Mouse (Mus musculus): Measurements from ENCODE around the gene Ctnnbip1. TPM values are rescaled to one million over a fixed set of nuclear protein-coding genes. Genes with fewer than 3 reads are reported as not detected.

The Ctnnbip1 gene
- polyA plus RNA-seq, 1 experiment from 2014 or later, result 84.6 TPM

GRCm38 (mm10) chr4:149557905-149558304 is 39.9 kb downstream of the Ctnnbip1 start:
- H3K4me3 ChIP-seq (ENCODE audit: low read depth, low read length), result no peak overlapping the region
- ATAC-seq (ENCODE audit: insufficient number of reproducible peaks, low FRiP score, low TSS enrichment, low read depth), result no peak
- peaks cover 4% of the 10 kb centered on the region; the same call in 1 of the 2 replicates for H3K36me3 ChIP-seq (ENCODE audit: control insufficient read depth, insufficient read depth, low read length)
- no peak overlapping the region for H3K27ac ChIP-seq (replicated peaks; ENCODE audit: low read depth, low read length)
- H3K4me1 ChIP-seq (ENCODE audit: control insufficient read depth, insufficient read depth, low read length), result no peaks in the 10 kb centered on the region
- DNase-seq (ENCODE audit: low spot score), result no peak
- H3K9me3 ChIP-seq (ENCODE audit: control insufficient read depth, low read length), result no peaks in the 10 kb centered on the region; the same call in 1 of the 2 replicates
- H3K27me3 ChIP-seq (ENCODE audit: control insufficient read depth, insufficient read depth, low read length), result no peaks in the 10 kb centered on the region
- 93% methylated on average over 5 of the region's 5 CpGs for WGBS
- no peak overlapping the region for H3K9ac ChIP-seq (ENCODE audit: low read length)
- no peak overlapping the region for H3K4me2 ChIP-seq (ENCODE audit: low read depth, severe bottlenecking)

- no peaks in the 10 kb centered on the region for H3K27me3 ChIP-seq (ENCODE audit: control insufficient read depth, insufficient read depth, low read length)
- H3K4me2 ChIP-seq (ENCODE audit: low read depth, severe bottlenecking), result no peak overlapping the region
- peaks cover 4% of the 10 kb centered on the region; the same call in 1 of the 2 replicates for H3K36me3 ChIP-seq (ENCODE audit: control insufficient read depth, insufficient read depth, low read length)
- H3K4me3 ChIP-seq (ENCODE audit: low read depth, low read length), result no peak overlapping the region
- ATAC-seq (ENCODE audit: insufficient number of reproducible peaks, low FRiP score, low TSS enrichment, low read depth), result no peak
- no peak for DNase-seq (ENCODE audit: low spot score)
- 95% methylated on average over 3 of the region's 3 CpGs for WGBS
- H3K9ac ChIP-seq (ENCODE audit: low read length), result no peak overlapping the region
- no peaks in the 10 kb centered on the region; the same call in 1 of the 2 replicates for H3K9me3 ChIP-seq (ENCODE audit: control insufficient read depth, low read length)
- H3K4me1 ChIP-seq (ENCODE audit: control insufficient read depth, insufficient read depth, low read length), result no peaks in the 10 kb centered on the region
- H3K27ac ChIP-seq (replicated peaks; ENCODE audit: low read depth, low read length), result no peak overlapping the region
Observed at GRCm38 (mm10) chr4:149558389-149558788, 40.4 kb downstream of the Ctnnbip1 start.

- Histone ChIP-seq H3K4me2 (ENCODE audit: low read depth, severe bottlenecking) (no peak overlapping the region), H3K36me3 (ENCODE audit: control insufficient read depth, insufficient read depth, low read length) (no peaks in the 10 kb centered on the region)
- WGBS, result 87% methylated on average over 4 of the region's 4 CpGs
Observed at GRCm38 (mm10) chr4:149561392-149561791, 43.4 kb downstream of the Ctnnbip1 start.

GRCm38 (mm10) chr4:149561986-149562904 is 44.2 kb downstream of the Ctnnbip1 start:
- Histone ChIP-seq H3K36me3 (ENCODE audit: control insufficient read depth, insufficient read depth, low read length) (no peaks in the 10 kb centered on the region), H3K9me3 (ENCODE audit: control insufficient read depth, low read length) (no peaks in the 10 kb centered on the region; the same call in 1 of the 2 replicates), H3K4me3 (ENCODE audit: low read depth, low read length) (no peak overlapping the region), H3K9ac (ENCODE audit: low read length) (no peak overlapping the region), H3K4me2 (ENCODE audit: low read depth, severe bottlenecking) (no peak overlapping the region), H3K4me1 (ENCODE audit: control insufficient read depth, insufficient read depth, low read length) (no peaks in the 10 kb centered on the region; the same call in 1 of the 2 replicates), H3K27ac (replicated peaks; ENCODE audit: low read depth, low read length) (no peak overlapping the region), H3K27me3 (ENCODE audit: control insufficient read depth, insufficient read depth, low read length) (no peaks in the 10 kb centered on the region)
- no peak for DNase-seq (ENCODE audit: low spot score)
- 72% methylated on average over 21 of the region's 21 CpGs for WGBS
- no peak for ATAC-seq (ENCODE audit: insufficient number of reproducible peaks, low FRiP score, low TSS enrichment, low read depth)

More at GRCm38 (mm10) chr4:149561392-149561791, 43.4 kb downstream of the Ctnnbip1 start:
- Histone ChIP-seq H3K9me3 (ENCODE audit: control insufficient read depth, low read length) (no peaks in the 10 kb centered on the region; the same call in 1 of the 2 replicates), H3K27me3 (ENCODE audit: control insufficient read depth, insufficient read depth, low read length) (no peaks in the 10 kb centered on the region), H3K4me1 (ENCODE audit: control insufficient read depth, insufficient read depth, low read length) (no peaks in the 10 kb centered on the region), H3K27ac (replicated peaks; ENCODE audit: low read depth, low read length) (no peak overlapping the region), H3K9ac (ENCODE audit: low read length) (no peak overlapping the region), H3K4me3 (ENCODE audit: low read depth, low read length) (no peak overlapping the region)
- no peak for ATAC-seq (ENCODE audit: insufficient number of reproducible peaks, low FRiP score, low TSS enrichment, low read depth)
- no peak for DNase-seq (ENCODE audit: low spot score)

- H3K27me3 ChIP-seq (ENCODE audit: control insufficient read depth, insufficient read depth, low read length), result no peaks in the 10 kb centered on the region
- H3K4me3 ChIP-seq (ENCODE audit: low read depth, low read length), result no peak overlapping the region
- H3K36me3 ChIP-seq (ENCODE audit: control insufficient read depth, insufficient read depth, low read length), result no peaks in the 10 kb centered on the region
- no peak overlapping the region for H3K27ac ChIP-seq (replicated peaks; ENCODE audit: low read depth, low read length)
- no peak overlapping the region for H3K9ac ChIP-seq (ENCODE audit: low read length)
- no peak for DNase-seq (ENCODE audit: low spot score)
- no peak for ATAC-seq (ENCODE audit: insufficient number of reproducible peaks, low FRiP score, low TSS enrichment, low read depth)
- H3K4me2 ChIP-seq (ENCODE audit: low read depth, severe bottlenecking), result no peak overlapping the region
- no peaks in the 10 kb centered on the region; the same call in 1 of the 2 replicates for H3K9me3 ChIP-seq (ENCODE audit: control insufficient read depth, low read length)
- H3K4me1 ChIP-seq (ENCODE audit: control insufficient read depth, insufficient read depth, low read length), result peaks cover 5% of the 10 kb centered on the region
- WGBS, result 57% methylated on average over 7 of the region's 7 CpGs
Observed at GRCm38 (mm10) chr4:149562905-149563347, 44.9 kb downstream of the Ctnnbip1 start.

GRCm38 (mm10) chr4:149563941-149564361 is 45.9 kb downstream of the Ctnnbip1 start:
- DNase-seq (ENCODE audit: low spot score) (no peak), ATAC-seq (ENCODE audit: insufficient number of reproducible peaks, low FRiP score, low TSS enrichment, low read depth) (no peak)
- no peak overlapping the region for H3K9ac ChIP-seq (ENCODE audit: low read length)
- H3K27me3 ChIP-seq (ENCODE audit: control insufficient read depth, insufficient read depth, low read length), result no peaks in the 10 kb centered on the region
- H3K36me3 ChIP-seq (ENCODE audit: control insufficient read depth, insufficient read depth, low read length), result no peaks in the 10 kb centered on the region
- H3K9me3 ChIP-seq (ENCODE audit: control insufficient read depth, low read length), result no peaks in the 10 kb centered on the region; the same call in 1 of the 2 replicates
- 79% methylated on average over 10 of the region's 10 CpGs for WGBS
- H3K4me2 ChIP-seq (ENCODE audit: low read depth, severe bottlenecking), result no peak overlapping the region
- no peak overlapping the region for H3K27ac ChIP-seq (replicated peaks; ENCODE audit: low read depth, low read length)
- no peak overlapping the region for H3K4me3 ChIP-seq (ENCODE audit: low read depth, low read length)
- H3K4me1 ChIP-seq (ENCODE audit: control insufficient read depth, insufficient read depth, low read length), result peaks cover 5% of the 10 kb centered on the region

- 70% methylated on average over 20 of the region's 20 CpGs for WGBS
- Histone ChIP-seq H3K4me3 (ENCODE audit: low read depth, low read length) (no peak overlapping the region), H3K9ac (ENCODE audit: low read length) (no peak overlapping the region), H3K4me2 (ENCODE audit: low read depth, severe bottlenecking) (no peak overlapping the region), H3K27ac (replicated peaks; ENCODE audit: low read depth, low read length) (0 out of 2 replicates have a peak overlapping the region, but pooled peaks have one; percentile 33), H3K27me3 (ENCODE audit: control insufficient read depth, insufficient read depth, low read length) (no peaks in the 10 kb centered on the region), H3K9me3 (ENCODE audit: control insufficient read depth, low read length) (no peaks in the 10 kb centered on the region; the same call in 1 of the 2 replicates), H3K36me3 (ENCODE audit: control insufficient read depth, insufficient read depth, low read length) (no peaks in the 10 kb centered on the region), H3K4me1 (ENCODE audit: control insufficient read depth, insufficient read depth, low read length) (peaks cover 5% of the 10 kb centered on the region)
- DNase-seq (ENCODE audit: low spot score), result peak; percentile 61
- no peak for ATAC-seq (ENCODE audit: insufficient number of reproducible peaks, low FRiP score, low TSS enrichment, low read depth)
Observed at GRCm38 (mm10) chr4:149564452-149565407, 46.7 kb downstream of the Ctnnbip1 start.
